Mouse (Mus musculus): ENCODE measurements around the gene Dedd. TPM values are rescaled to one million over a fixed set of nuclear protein-coding genes. Genes with fewer than 3 reads are reported as not detected.
"Not testable (repeated sequence)": the region's sequence is repeated elsewhere in the genome, so short reads cannot be mapped to it uniquely, and the experiment has no call there.

The Dedd gene
- total RNA-seq (2021), result 35.9 and 36.5 TPM in 2 replicates
- long read RNA-seq, transcript Dedd-201 (5 exons, 1,618 nt), result minor isoform, 12 of 34 reads
- long read RNA-seq, transcript Dedd-204 (6 exons, 2,563 nt), result major isoform, 14 of 34 reads
- long read RNA-seq, partial matches to known transcripts, result 3 of 34 reads
- long read RNA-seq, other reads (novel, unspliced or antisense), result 2 of 34 reads

- peak; percentile 85 for DNase-seq
Measured at GRCm38 (mm10) chr1:171328839-171329432, at the start of gene Dedd. Gene Dedd (plus strand): TSS chr1:171329145.

GRCm38 (mm10) chr1:171279721-171280120 lies 49.2 kb upstream of the Dedd start:
- DNase-seq, result no peak

GRCm38 (mm10) chr1:171280250-171280915 lies 48.6 kb upstream of the Dedd start:
- no peak for DNase-seq

DNA sequence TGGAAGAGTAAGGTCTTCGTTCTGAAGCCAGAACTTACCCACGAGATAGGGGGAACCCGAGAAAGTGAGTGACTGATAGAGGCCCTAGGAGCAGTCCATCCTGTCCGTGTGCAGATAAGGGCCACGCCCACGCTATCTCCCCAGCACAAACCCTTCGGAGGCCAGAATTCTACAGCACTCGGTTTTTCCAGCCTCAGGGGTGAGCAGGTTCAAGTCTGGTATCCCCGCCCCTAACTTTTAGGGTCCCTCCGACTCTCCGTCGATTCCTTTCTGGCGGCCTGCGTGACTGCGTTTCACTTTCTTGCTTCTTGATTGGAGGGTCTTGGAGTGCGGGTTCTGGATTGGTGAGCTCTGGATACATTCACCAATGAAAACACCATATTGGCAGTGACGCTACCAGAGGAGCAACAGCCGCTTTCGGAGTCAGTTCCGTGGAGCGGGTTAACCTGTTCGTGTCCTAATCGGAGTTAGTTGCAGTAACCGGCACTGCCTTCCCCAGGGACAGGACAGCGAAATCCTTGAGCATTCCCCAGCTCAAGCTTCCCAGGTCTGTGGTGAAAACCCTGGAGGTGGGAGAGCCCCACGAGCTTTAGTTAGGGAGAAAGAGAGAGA lies 47.9 kb upstream of the Dedd start, which contains the start of gene Ppox:
Gene Ppox, minus strand, starts transcription at position 271 of the 612 bp plus-strand sequence.
- DNase-seq, result peak; percentile 83

- peak; percentile 82 for DNase-seq
Measured at GRCm38 (mm10) chr1:171281528-171281923, 47.4 kb upstream of the Dedd start.

GRCm38 (mm10) chr1:171282086-171282805 lies 46.7 kb upstream of the Dedd start:
- no peak for DNase-seq

DNA sequence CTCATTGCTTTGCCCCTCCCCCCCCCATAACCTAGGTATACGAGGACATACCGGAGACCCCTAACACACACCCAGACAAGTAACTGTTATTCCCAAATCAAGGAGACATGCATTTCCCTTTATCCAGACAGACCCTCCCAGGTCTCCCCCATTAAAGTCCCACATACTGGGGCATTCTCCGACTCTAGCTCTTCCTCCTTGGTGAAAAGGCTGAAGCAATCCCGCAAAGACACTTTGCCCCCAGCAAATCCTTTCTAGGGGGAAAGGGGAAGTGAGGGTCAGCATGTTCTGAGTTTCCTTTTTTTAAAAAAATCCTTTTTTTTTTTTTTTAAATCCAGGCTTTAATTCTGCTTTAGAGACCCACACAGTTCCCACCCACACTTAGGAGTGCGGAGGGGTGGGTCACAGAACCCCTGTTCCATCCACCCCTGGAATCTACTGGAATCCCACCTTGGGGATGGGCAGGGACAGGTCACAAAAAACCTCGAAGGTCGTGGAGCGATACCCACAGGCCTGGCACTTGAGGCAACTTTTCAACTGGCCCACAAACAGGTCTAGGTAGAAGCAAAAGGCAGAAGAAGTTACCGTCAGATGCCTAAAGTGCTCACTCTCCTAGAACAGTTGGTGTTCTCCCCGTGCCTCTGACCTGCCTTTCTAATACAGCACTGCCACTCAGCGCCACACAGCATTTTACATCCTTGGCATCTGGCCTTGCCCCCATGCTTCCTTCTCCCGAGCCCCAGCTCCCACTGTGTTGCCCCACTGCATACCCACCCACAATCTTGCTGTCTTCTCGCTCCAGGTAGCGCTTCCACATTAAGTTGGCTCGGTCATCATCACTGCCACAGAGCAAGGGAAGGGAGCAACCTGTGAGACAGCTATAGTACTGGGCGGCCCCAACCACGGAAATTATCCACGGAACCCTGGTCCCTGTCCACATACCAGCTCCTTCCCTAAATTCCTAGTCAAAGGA lies 45.5 kb upstream of the Dedd start:
- no peak for DNase-seq

- no peak for DNase-seq
Measured at GRCm38 (mm10) chr1:171284491-171284890, 44.5 kb upstream of the Dedd start.

DNA sequence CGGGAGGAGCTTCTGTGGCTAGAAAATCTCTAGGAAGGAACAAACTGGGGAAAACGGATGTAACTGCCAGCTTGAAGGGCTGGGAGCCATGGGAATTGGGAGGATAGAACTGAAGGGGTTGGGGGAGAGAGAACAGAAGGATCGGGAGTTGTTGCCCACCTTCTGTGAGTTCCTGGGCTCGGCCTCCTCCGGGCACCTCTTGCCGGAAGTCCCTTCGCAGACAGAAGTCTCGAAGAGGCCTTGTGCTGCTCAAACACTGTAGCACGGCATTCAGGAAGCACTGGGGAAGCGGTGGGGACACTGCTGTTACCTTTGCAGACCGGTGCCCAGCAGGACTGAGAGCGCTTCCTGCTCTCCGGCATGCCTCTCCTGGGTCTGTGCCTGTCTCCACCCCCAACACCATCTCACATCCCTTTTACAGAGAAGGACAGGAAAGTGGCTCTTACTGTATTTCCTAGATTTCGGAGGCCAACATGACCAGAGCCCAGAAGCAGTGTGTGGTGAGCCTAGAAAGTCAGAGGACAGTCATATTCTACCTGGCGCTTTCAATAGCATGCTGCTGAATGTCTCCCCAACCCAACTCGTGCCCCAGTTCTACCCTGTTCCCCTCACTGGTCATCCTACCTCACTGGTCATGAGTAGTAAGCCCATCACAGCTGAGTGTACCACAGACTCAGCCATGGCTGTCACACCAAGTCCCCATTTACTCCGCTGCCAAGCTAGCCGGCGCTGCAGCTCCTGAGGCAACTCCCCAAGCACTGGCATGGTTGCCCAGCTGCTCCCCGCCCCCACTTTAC lies 43.7 kb upstream of the Dedd start:
- DNase-seq, result no peak

DNA sequence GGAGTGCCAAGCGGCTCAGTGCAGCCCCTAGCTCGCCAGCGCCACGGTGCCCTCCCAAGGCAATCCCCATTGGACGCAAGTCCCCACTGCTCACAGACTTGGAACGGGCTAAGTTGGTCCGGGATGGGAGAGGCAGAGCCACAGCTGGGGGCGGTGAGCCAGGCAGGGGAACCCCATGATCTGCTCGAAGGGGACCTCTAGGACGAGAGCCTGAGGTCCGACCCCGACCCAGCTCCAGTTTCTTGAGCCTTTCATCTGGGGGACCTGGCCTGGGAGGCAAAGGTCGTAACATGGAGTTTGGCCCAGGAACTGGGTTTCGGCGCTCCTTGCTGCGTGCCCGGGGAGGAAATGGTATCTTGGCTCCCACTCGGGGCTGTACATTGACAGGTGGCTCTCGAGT lies 42.4 kb upstream of the Dedd start:
- DNase-seq, result no peak

DNA sequence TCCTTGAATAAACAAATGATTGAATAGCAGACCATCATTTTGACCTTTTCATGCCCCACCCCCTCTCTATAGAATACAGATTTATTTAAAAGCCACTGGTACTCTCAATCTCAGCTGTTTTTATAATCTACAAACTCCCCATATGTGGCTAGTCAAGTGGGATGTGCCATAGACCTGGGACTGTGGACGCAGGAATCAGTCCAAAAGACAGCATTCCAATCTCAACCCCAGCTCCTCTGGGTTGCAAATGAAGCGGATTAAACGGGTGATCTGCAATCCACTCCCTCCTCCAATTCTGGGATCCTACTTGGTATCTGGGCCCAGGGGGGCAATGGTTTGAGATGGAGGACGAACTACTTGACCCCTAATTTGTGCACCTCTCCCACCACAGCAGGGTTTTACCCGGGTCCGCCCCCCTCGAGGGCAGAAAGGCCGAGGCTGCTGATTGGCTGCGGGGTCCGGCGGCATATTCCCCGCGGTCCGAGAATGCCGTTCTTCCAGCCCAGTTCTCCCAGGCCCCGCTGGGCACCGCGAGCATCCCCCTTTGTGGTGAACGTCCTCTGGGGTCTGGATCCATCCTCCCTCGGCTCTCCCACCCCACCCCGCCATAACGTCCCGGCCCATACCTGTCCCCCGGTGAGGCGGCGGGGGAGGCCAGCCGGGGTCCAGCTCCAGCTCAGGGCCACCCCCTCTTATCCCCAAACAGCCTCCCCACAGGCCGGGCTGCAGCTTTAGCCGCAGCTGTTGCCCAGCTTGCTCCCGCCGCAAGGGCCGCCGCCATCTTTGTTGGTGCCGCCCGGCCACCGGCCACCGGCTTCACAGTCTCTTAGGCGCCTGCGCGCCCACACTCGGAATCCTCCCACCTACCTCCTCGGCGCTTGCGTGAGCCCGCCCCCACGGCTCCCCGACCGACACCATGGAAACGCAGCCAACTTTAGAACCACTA lies 41.5 kb upstream of the Dedd start, which contains the start of gene Usp21:
Gene Usp21, minus strand, starts transcription at position 856 of the 946 bp plus-strand sequence.
- DNase-seq, result peak; percentile 96

DNA sequence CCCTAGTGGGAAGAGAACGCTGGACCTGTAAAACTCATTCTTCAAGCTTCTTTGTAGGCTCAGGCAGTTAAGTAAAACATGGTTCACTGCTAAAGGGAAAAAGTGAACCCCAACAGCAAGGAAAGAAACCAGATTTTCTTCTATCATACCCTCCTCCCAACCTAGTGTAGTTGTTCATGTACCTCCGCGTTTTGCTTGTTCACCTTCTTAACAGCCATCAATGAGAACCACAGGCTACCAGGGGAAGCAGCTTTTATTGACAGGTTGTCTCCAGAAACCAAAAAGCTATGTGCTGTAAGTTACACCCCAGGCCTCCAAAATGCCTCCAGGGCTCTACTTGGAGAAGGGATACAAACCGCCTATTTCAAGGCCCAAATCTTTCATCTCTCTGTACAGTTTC lies 40.6 kb upstream of the Dedd start:
- no peak for DNase-seq

- DNase-seq, result no peak
Measured at GRCm38 (mm10) chr1:171293351-171293750, 35.6 kb upstream of the Dedd start.

DNA sequence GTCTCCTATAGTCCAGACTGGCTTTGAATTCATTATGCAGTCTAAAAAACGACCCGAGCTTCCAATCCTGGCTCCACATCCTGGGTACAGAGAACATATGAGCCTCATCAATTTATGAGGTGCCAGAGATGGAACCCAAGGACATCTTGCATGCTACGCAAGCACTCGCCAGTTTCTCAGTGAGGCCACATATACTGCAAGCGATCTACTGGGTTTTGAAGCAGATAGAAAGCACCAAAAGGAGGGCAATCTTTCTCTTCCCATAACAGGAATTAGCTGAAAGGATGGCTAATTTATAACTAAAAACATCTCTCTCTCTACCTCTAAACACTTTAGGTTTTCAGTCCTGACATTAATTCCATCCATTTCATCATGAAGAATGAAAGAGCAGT lies 35.0 kb upstream of the Dedd start:
- DNase-seq, result no peak

DNA sequence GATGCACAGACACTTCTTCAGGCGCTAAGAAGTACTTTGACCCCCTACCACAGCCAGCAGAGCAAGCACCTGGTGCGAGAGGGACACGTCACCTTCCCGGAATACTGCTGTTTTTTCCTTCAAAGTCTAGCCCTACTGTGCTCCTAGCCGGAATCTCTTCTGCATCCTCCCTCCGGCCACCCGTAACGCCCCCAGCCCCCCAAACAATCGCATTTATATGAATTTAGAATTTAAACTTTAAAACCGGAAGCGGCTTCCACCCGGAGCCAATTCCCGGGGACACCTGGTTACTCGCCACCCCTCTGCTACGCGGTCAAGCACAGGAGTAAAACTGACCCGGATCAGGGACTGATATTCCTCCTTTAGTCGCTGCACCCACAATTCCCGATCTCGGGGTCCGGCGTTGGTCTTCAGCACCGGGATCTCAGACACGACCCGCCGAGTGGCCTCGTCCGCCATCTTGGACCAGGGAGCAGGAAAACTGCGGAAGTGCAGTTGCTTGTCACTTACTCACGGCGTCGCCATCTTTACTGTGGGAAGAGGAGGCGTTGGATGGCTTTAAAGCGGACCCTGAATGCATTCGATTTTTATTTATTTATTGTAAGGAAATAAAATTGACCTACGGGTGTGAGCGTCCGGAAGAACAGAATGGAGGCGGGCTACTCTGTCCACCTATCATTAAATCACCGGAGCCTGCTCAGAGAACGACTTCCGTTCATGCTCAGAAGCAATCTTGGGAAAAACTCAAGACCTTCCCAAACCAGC lies 34.5 kb upstream of the Dedd start, which contains the start of gene Ufc1:
Gene Ufc1, minus strand, starts transcription at position 727 of the 765 bp plus-strand sequence.
- peak; percentile 74 for DNase-seq

- DNase-seq, result no peak
Measured at GRCm38 (mm10) chr1:171295063-171295402, 33.9 kb upstream of the Dedd start.

DNA sequence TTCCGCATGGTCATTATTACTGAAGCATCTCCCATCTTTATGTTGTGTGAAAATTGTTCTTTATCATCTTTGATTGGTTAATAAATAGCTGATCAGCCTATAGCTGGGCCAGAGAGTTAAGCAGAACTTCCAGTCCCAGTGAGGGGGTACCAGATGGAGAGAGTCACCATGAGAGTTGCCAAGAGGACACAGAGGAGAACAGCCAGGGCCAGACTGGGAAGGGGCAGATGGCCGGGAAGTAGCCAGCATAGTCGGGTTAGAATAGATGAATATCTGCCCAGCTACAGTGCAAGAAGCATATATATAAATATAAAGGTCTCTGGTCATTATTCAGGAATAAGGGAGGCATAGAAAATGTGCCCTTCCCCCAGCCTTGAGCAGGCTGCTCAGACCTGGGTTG lies 30.7 kb upstream of the Dedd start:
- DNase-seq, result no peak

- not testable (repeated sequence) for DNase-seq
Measured at GRCm38 (mm10) chr1:171306157-171306556, 22.8 kb upstream of the Dedd start.
